Mouse (Mus musculus) midbrain, postnatal 0 days (tissue): ENCODE results near the gene Fam71f2. TPM values are rescaled to one million over a fixed set of nuclear protein-coding genes. Genes with fewer than 3 reads are reported as not detected.

Experiments used
- ATAC-seq: fragments of 200-750 bp; cut with Nextera tagmentation; 2 replicates; pipeline ENCODE4 v1.8.0; 2017; ENCODE audit warnings: moderate number of reproducible peaks, mild to moderate bottlenecking, moderate TSS enrichment, moderate library complexity; ENCODE audit not compliant: low FRiP score
- DNase-seq: peaks from one replicate; pipeline ENCODE4 v3.0.0-alpha.2; 2015; ENCODE audit warnings: low spot score
- H3K27ac ChIP-seq: fragments of 300-500 bp; sonication (generic); 2 replicates; pipeline ENCODE4 v1.5.1; 2014; ENCODE audit warnings: low read depth, mild to moderate bottlenecking, low read length, mixed read lengths
- H3K27me3 ChIP-seq: fragments of 300-500 bp; sonication (generic); 2 replicates; pipeline ENCODE4 v1.6.1; 2014; ENCODE audit warnings: low read length, control low read depth, mixed read lengths; ENCODE audit not compliant: insufficient read depth
- H3K36me3 ChIP-seq: fragments of 300-500 bp; sonication (generic); 2 replicates; pipeline ENCODE4 v1.6.1; 2014; ENCODE audit warnings: low read length, control low read depth, mixed read lengths; ENCODE audit not compliant: insufficient read depth
- H3K4me1 ChIP-seq: fragments of 300-500 bp; sonication (generic); 2 replicates; pipeline ENCODE4 v1.6.1; 2014; ENCODE audit warnings: mild to moderate bottlenecking, control low read depth, antibody characterized with exemption, low read length, mixed read lengths; ENCODE audit not compliant: insufficient read depth
- H3K4me2 ChIP-seq: fragments of 300-500 bp; sonication (generic); 2 replicates; pipeline ENCODE4 v1.6.1; 2014; ENCODE audit warnings: low read depth, mild to moderate bottlenecking, low read length, mixed read lengths; ENCODE audit not compliant: poor library complexity, severe bottlenecking
- H3K4me3 ChIP-seq: fragments of 300-500 bp; sonication (generic); 2 replicates; pipeline ENCODE4 v1.5.1; 2014; ENCODE audit warnings: low read depth, mild to moderate bottlenecking, low read length, moderate library complexity
- H3K9ac ChIP-seq: fragments of 300-500 bp; sonication (generic); replicated peaks from 2 replicates; pipeline ENCODE4 v1.6.1; 2014; ENCODE audit warnings: mild to moderate bottlenecking, low read length, moderate library complexity, mixed read lengths; ENCODE audit not compliant: poor library complexity, severe bottlenecking
- H3K9me3 ChIP-seq: fragments of 300-500 bp; sonication (generic); 2 replicates; pipeline ENCODE4 v1.6.1; 2016; ENCODE audit warnings: low read length, control low read depth
- CTCF ChIP-seq: IDR thresholded peaks from 2 replicates; pipeline ENCODE4 v1.5.1; 2016; ENCODE audit warnings: antibody characterized with exemption, mild to moderate bottlenecking
- WGBS: fragments of 180-500 bp; shearing (Covaris S2); extraction: QIAGEN DNeasy Blood & Tissue Kit; methylation state at CpG from one replicate; pipeline ENCODE4 v1.1.7; 2014; 5-methylcytosine and 5-hydroxymethylcytosine counted together
- polyA plus RNA-seq: library from polyadenylated mRNA; unstranded; fragments of >200 nt; fragmentation: Nextera tagmentation; extraction: Ambion mirVana; gene quantifications from 2 replicates; pipeline ENCODE4 v1.2.1, GENCODE M21; 2015
- total RNA-seq: library from RNA; depleted of rRNA; stranded (reverse); fragments of >200 nt; gene quantifications from 2 replicates; pipeline ENCODE4 v1.2.3, GENCODE M21; 2014; rRNA removed

Gene Fam71f2
- total RNA-seq (0.44 and 0.52 TPM in 2 replicates), polyA plus RNA-seq (0.52 and 0.58 TPM in 2 replicates)

DNA sequence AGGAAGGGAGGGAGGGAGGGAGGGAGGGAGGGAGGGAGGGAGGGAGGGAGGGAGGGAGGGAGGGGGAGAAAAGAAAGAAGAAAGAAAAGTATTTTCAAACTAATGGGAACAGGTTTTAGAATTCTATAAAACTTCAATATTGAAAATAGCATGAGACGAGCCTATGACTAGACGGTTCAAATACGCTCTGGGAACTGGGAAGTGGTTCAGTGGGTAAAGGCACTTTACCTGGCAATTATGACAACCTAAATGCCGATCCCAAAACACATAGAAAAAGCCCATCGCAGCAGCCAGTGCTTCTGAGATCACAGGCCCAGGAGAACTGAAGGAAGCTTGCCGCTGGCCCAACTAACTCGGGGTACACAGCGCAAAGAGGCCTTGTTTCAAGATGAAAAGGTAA is at the start of gene Fam71f2:
Gene Fam71f2 (plus strand): TSS at position 301 of the 400 bp plus-strand sequence.
- DNase-seq (no peak), ATAC-seq (no peak)
- no peaks in the 10 kb centered on the region for H3K27me3 ChIP-seq
- no peak within 1 kb of the TSS for H3K4me3 ChIP-seq
- no peak within 1 kb of the TSS for H3K9ac ChIP-seq
- no peaks in the 10 kb centered on the region for H3K36me3 ChIP-seq
- no peak within 1 kb of the TSS for H3K4me2 ChIP-seq
- H3K4me1 ChIP-seq: no peaks in the 10 kb centered on the region
- no peak for TF ChIP-seq CTCF
- H3K9me3 ChIP-seq: no peaks in the 10 kb centered on the region
- no peak within 1 kb of the TSS for H3K27ac ChIP-seq
- WGBS: 88% methylated on average over 8 of the region's 8 CpGs

- no peak overlapping the region for H3K9ac ChIP-seq
- TF ChIP-seq CTCF: no peak
- WGBS: 59% methylated on average over 6 of the region's 6 CpGs
- no peaks in the 10 kb centered on the region for H3K4me1 ChIP-seq
- H3K4me2 ChIP-seq: no peak overlapping the region
- no peaks in the 10 kb centered on the region for H3K9me3 ChIP-seq
- no peaks in the 10 kb centered on the region for H3K36me3 ChIP-seq
- ATAC-seq: no peak
- no peaks in the 10 kb centered on the region for H3K27me3 ChIP-seq
- DNase-seq: no peak
- no peak overlapping the region for H3K27ac ChIP-seq
- no peak overlapping the region for H3K4me3 ChIP-seq
These were observed 49.0 kb upstream of the Fam71f2 start for GRCm38 (mm10) chr6:29230386-29230785.

GRCm38 (mm10) chr6:29231799-29232198 is 47.6 kb upstream of the Fam71f2 start:
- Histone ChIP-seq H3K9ac (no peak overlapping the region), H3K36me3 (no peaks in the 10 kb centered on the region), H3K4me1 (no peaks in the 10 kb centered on the region), H3K4me3 (no peak overlapping the region), H3K27me3 (no peaks in the 10 kb centered on the region), H3K27ac (no peak overlapping the region), H3K4me2 (no peak overlapping the region), H3K9me3 (no peaks in the 10 kb centered on the region)
- WGBS: 70% methylated on average over 3 of the region's 3 CpGs
- DNase-seq (no peak), ATAC-seq (no peak)
- TF ChIP-seq CTCF: no peak

GRCm38 (mm10) chr6:29232321-29232720 is 47.1 kb upstream of the Fam71f2 start:
- H3K9me3 ChIP-seq: no peaks in the 10 kb centered on the region
- WGBS: 88% methylated on average over 6 of the region's 6 CpGs
- H3K36me3 ChIP-seq: no peaks in the 10 kb centered on the region
- ATAC-seq: no peak
- no peak for TF ChIP-seq CTCF
- no peak for DNase-seq
- H3K4me2 ChIP-seq: no peak overlapping the region
- H3K4me3 ChIP-seq: no peak overlapping the region
- H3K27me3 ChIP-seq: no peaks in the 10 kb centered on the region
- H3K9ac ChIP-seq: no peak overlapping the region
- no peaks in the 10 kb centered on the region for H3K4me1 ChIP-seq
- H3K27ac ChIP-seq: no peak overlapping the region

DNA sequence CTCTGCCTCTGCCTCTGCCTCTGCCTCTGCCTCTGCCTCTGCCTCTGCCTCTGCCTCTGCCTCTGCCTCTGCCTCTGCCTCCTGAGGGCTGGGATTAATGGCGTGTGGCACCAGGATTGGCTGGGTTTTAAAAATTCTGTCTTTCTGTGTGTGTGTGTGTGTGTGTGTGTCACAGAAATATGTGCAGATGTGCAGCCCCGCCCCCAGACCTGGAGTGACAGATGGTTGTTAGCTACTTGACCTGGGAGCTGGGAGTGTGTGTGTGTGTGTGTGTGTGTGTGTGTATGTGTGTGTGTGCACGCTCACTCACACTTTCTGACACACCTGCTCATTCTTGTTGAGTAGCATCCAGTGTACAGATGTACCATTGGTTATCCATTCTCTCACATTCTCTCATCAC is 45.7 kb upstream of the Fam71f2 start:
- DNase-seq (no peak), ATAC-seq (no peak)
- no peaks in the 10 kb centered on the region for H3K9me3 ChIP-seq
- no peaks in the 10 kb centered on the region for H3K4me1 ChIP-seq
- no peak overlapping the region for H3K4me2 ChIP-seq
- no peak overlapping the region for H3K4me3 ChIP-seq
- H3K27me3 ChIP-seq: no peaks in the 10 kb centered on the region
- no peaks in the 10 kb centered on the region for H3K36me3 ChIP-seq
- no peak overlapping the region for H3K9ac ChIP-seq
- TF ChIP-seq CTCF: no peak
- whole genome bisulfite sequencing: 72% methylated on average over 3 of the region's 3 CpGs
- H3K27ac ChIP-seq: no peak overlapping the region

DNA sequence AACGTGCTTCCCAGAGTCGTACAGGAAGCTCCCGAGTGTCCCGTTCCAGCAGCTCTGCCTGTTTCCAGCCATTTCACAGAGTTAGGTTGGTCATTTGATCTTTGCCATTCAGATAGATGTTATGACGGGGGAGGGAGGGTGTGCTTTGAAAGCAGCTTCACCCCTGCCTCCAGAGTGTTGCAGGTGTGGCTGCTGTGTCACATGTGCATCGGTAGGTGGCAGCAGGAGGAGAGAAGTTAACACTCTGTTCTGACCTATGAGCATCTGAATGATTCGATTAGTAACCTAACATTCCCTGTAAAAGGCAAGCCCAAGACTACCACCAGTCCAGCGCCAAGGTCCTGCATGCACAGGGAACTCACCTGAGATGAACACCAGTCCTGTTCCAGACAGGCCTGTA is 45.1 kb upstream of the Fam71f2 start:
- DNase-seq: peak; percentile 43
- 0 out of 2 replicates have a peak, but pooled peaks have one; percentile 6 for ATAC-seq

More for the DNA sequence above, 45.1 kb upstream of the Fam71f2 start:
- Histone ChIP-seq H3K27me3 (no peaks in the 10 kb centered on the region), H3K4me1 (no peaks in the 10 kb centered on the region), H3K4me2 (no peak overlapping the region), H3K4me3 (no peak overlapping the region), H3K27ac (no peak overlapping the region), H3K36me3 (no peaks in the 10 kb centered on the region), H3K9me3 (no peaks in the 10 kb centered on the region), H3K9ac (no peak overlapping the region)
- peak; percentile 72 for TF ChIP-seq CTCF
- WGBS: 51% methylated on average over 8 of the region's 8 CpGs
